Mouse (Mus musculus) layer of hippocampus, postnatal 10 days (tissue): ENCODE measurements at regions not wholly inside any gene's neighbourhood (a gene's known extent, or its start where the extent isn't known, plus 50 kb on each side); places are given as distances from the start of the nearest gene placed in this dataset.

ENCODE experiments used
- DNase-seq, 2 experiments: peaks; one replicate each; pipeline ENCODE4 v3.0.0; 2021; ENCODE audit warnings: low spot score in 2 of 2

DNA sequence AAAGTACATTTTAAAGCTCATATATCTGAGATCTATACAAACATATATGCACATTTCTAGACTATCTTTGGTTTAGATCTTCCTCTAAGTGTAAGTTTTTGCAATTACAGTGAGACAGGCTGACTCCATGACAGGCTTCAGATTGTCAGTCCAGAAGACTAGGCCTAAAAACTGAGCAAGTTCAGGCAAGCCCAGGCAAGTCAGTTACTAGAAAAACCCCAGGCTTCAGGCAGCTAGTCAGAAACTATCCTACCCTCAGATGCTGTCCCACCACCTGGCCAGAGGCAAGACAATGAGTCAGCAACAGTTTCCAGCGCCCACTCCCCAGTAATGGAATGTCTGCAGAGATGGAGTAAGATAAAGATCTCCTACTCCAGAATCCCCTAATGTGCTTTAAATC, 53.4 kb upstream of the Qrfpr start:
- no peak for DNase-seq
